9 mouse cellular contexts compared by ENCODE assay signal in the genomic region with DNA sequence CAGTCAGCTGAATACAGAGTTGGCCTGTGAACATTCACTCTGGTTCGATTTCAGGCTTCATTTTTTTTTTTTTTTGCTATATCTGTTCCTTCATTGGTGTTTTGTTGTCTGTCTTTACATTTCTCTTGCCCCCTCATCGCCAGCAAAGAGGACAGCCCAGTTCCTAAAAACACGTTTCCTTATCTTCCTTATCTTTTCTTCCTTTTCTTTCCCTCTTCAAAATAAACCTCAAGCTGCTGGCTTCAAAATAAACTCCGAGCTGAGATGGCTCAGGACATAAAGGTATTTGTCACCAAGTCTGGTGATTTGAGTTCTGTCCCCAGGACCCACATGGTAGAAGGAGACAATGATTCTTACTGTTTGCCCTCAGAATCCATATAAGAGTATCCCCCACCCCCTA. TPM values are rescaled to one million over a fixed set of nuclear protein-coding genes. Genes with fewer than 3 reads are reported as not detected.
DNase-seq lines count a peak whose midpoint lies in the region; ATAC-seq lines count a peak whose summit lies in the region.
"Had no signal": no experiment of that assay in that cellular context is flagged by ENCODE, and none has a peak within 500 bp of the region (broad histone marks: within the 10 kb centered on the region; RNA-seq: fewer than 3 reads in every experiment).

No protein-coding gene starts in this region.

- no peaks in the 10 kb centered on the region for H3K27me3 ChIP-seq in kidney, embryonic 14.5 days (ENCODE audit: control insufficient read depth, insufficient read depth, low read length)
- no peaks in the 10 kb centered on the region for H3K27me3 ChIP-seq in hindbrain, embryonic 15.5 days
- no peaks in the 10 kb centered on the region for H3K27me3 ChIP-seq in midbrain, embryonic 15.5 days (replicated peaks)

- H3K4me2 ChIP-seq in kidney, embryonic 14.5 days (replicated peaks; ENCODE audit: low read depth, low read length) = peak overlapping the region; percentile 61
- peak overlapping the region; percentile 70 for H3K4me2 ChIP-seq in hindbrain, embryonic 15.5 days
- H3K4me2 ChIP-seq in midbrain, embryonic 15.5 days = peak overlapping the region; percentile 83

- H3K9ac ChIP-seq in kidney, embryonic 14.5 days (ENCODE audit: low read depth, low read length) = peak overlapping the region; percentile 79
- H3K9ac ChIP-seq in hindbrain, embryonic 15.5 days = peak overlapping the region; percentile 67
- H3K9ac ChIP-seq in midbrain, embryonic 15.5 days = peak overlapping the region; percentile 58

- H3K4me1 ChIP-seq in kidney, embryonic 14.5 days (ENCODE audit: control insufficient read depth, insufficient read depth, low read length) = peaks cover 11% of the 10 kb centered on the region; the same call in 1 of the 2 replicates
- peaks cover 5% of the 10 kb centered on the region for H3K4me1 ChIP-seq in brown adipose tissue, adult 24 weeks (ENCODE audit: control insufficient read depth, insufficient read depth, insufficient read length, low read length)
- peaks cover 15% of the 10 kb centered on the region for H3K4me1 ChIP-seq in hindbrain, embryonic 15.5 days (replicated peaks)
- peaks cover 13% of the 10 kb centered on the region for H3K4me1 ChIP-seq in midbrain, embryonic 15.5 days

- WGBS in kidney, embryonic 14.5 days = 22% methylated on average over 4 of the region's 4 CpGs
- WGBS in hindbrain, embryonic 15.5 days = 30% methylated on average over 4 of the region's 4 CpGs
- WGBS in midbrain, embryonic 15.5 days = 27% methylated on average over 4 of the region's 4 CpGs

- H3K9me3 ChIP-seq in kidney, embryonic 14.5 days (ENCODE audit: control insufficient read depth, low read length) = no peaks in the 10 kb centered on the region
- H3K9me3 ChIP-seq in hindbrain, embryonic 15.5 days = no peaks in the 10 kb centered on the region
- H3K9me3 ChIP-seq in midbrain, embryonic 15.5 days = no peaks in the 10 kb centered on the region

- no peak for DNase-seq in kidney, adult 8-10 months
- no peak for DNase-seq in embryo, embryonic 9.5 days (ENCODE audit: extremely low spot score)
- no peak for DNase-seq in cerebellum, adult 9-11 months
- no peak for DNase-seq in cerebellum, postnatal 4 days (ENCODE audit: low spot score in 2 of 2)

- peaks cover 46% of the 10 kb centered on the region for H3K36me3 ChIP-seq in kidney, embryonic 14.5 days (ENCODE audit: control insufficient read depth, insufficient read depth, low read length)
- H3K36me3 ChIP-seq in hindbrain, embryonic 15.5 days = peaks cover 34% of the 10 kb centered on the region
- peaks cover 29% of the 10 kb centered on the region; the same call in 1 of the 2 replicates for H3K36me3 ChIP-seq in midbrain, embryonic 15.5 days (replicated peaks)

- peak overlapping the region; percentile 84 for H3K4me3 ChIP-seq in kidney, embryonic 14.5 days (ENCODE audit: low read length)
- H3K4me3 ChIP-seq in brown adipose tissue, adult 24 weeks (ENCODE audit: insufficient read depth, low read depth, low read length) = peak overlapping the region; percentile 81
- peak overlapping the region; percentile 61 for H3K4me3 ChIP-seq in hindbrain, embryonic 15.5 days
- H3K4me3 ChIP-seq in midbrain, embryonic 15.5 days = peak overlapping the region; percentile 79

- H3K27ac ChIP-seq in kidney, embryonic 14.5 days (ENCODE audit: low read depth, low read length) = no peak overlapping the region
- no peak overlapping the region for H3K27ac ChIP-seq in brown adipose tissue, adult 24 weeks (replicated peaks; ENCODE audit: low read depth, low read length)
- H3K27ac ChIP-seq in hindbrain, embryonic 15.5 days (replicated peaks) = no peak overlapping the region; the same call in 1 of the 2 replicates
- peak overlapping the region; percentile 77; the same call in 1 of the 2 replicates for H3K27ac ChIP-seq in midbrain, embryonic 15.5 days

- no peak for ATAC-seq in kidney, embryonic 14.5 days (ENCODE audit: low FRiP score, low TSS enrichment)
- no peak for ATAC-seq in hindbrain, embryonic 15.5 days (ENCODE audit: low FRiP score, low read depth)
- no peak for ATAC-seq in midbrain, embryonic 15.5 days (replicated peaks)

RNA-seq across cellular contexts. Expression of gene Kat8, which starts 0.6 kb away (rescaled TPM):
- polyA plus RNA-seq in kidney, embryonic 14.5 days (2014; fragmentation: Nextera tagmentation; extraction: Ambion mirVana) = 37.2 and 48.9 TPM in 2 replicates
- 17.9 and 21.4 TPM in 2 replicates for polyA plus RNA-seq in brown adipose tissue, adult 24 weeks (2012; ENCODE audit: insufficient read depth, insufficient read length, missing spikeins)
- 47.3 and 47.7 TPM in 2 replicates for polyA plus RNA-seq in hindbrain, embryonic 15.5 days (2015; fragmentation: Nextera tagmentation; extraction: Ambion mirVana)
- 50.7 and 53.1 TPM in 2 replicates for polyA plus RNA-seq in midbrain, embryonic 15.5 days (2015; fragmentation: Nextera tagmentation; extraction: Ambion mirVana)

RNA-seq across cellular contexts. Expression of gene Bckdk, which starts 9.1 kb away (rescaled TPM):
- polyA plus RNA-seq in kidney, embryonic 14.5 days (2014; fragmentation: Nextera tagmentation; extraction: Ambion mirVana) = 152 and 155 TPM in 2 replicates
- 202 and 239 TPM in 2 replicates for polyA plus RNA-seq in brown adipose tissue, adult 24 weeks (2012; ENCODE audit: insufficient read depth, insufficient read length, missing spikeins)
- polyA plus RNA-seq in hindbrain, embryonic 15.5 days (2015; fragmentation: Nextera tagmentation; extraction: Ambion mirVana) = 61.6 and 65.4 TPM in 2 replicates
- 61.3 and 66.6 TPM in 2 replicates for polyA plus RNA-seq in midbrain, embryonic 15.5 days (2015; fragmentation: Nextera tagmentation; extraction: Ambion mirVana)

RNA-seq across cellular contexts. Expression of gene Prss8, which starts 17.0 kb away (rescaled TPM):
- 44.7 and 47.1 TPM in 2 replicates for polyA plus RNA-seq in kidney, embryonic 14.5 days (2014; fragmentation: Nextera tagmentation; extraction: Ambion mirVana)
- 0.79 TPM in 1 of 2 replicates, not detected in the other for polyA plus RNA-seq in brown adipose tissue, adult 24 weeks (2012; ENCODE audit: insufficient read depth, insufficient read length, missing spikeins)
- polyA plus RNA-seq in hindbrain, embryonic 15.5 days (2015; fragmentation: Nextera tagmentation; extraction: Ambion mirVana) = 0.54 TPM in 2 replicates
- 0.29 and 0.35 TPM in 2 replicates for polyA plus RNA-seq in midbrain, embryonic 15.5 days (2015; fragmentation: Nextera tagmentation; extraction: Ambion mirVana)

RNA-seq across cellular contexts. Expression of gene Vkorc1, which starts 17.5 kb away (rescaled TPM):
- 125 and 156 TPM in 2 replicates for polyA plus RNA-seq in kidney, embryonic 14.5 days (2014; fragmentation: Nextera tagmentation; extraction: Ambion mirVana)
- 72.3 and 86.0 TPM in 2 replicates for polyA plus RNA-seq in brown adipose tissue, adult 24 weeks (2012; ENCODE audit: insufficient read depth, insufficient read length, missing spikeins)
- 69.6 and 71.5 TPM in 2 replicates for polyA plus RNA-seq in hindbrain, embryonic 15.5 days (2015; fragmentation: Nextera tagmentation; extraction: Ambion mirVana)
- 52.9 and 58.8 TPM in 2 replicates for polyA plus RNA-seq in midbrain, embryonic 15.5 days (2015; fragmentation: Nextera tagmentation; extraction: Ambion mirVana)

RNA-seq across cellular contexts. Expression of gene Gm21974, which starts 17.7 kb away (rescaled TPM):
- polyA plus RNA-seq in kidney, embryonic 14.5 days (2014; fragmentation: Nextera tagmentation; extraction: Ambion mirVana) = not detected in 2 replicates
- polyA plus RNA-seq in brown adipose tissue, adult 24 weeks (2012; ENCODE audit: insufficient read depth, insufficient read length, missing spikeins) = not detected in 2 replicates
- polyA plus RNA-seq in hindbrain, embryonic 15.5 days (2015; fragmentation: Nextera tagmentation; extraction: Ambion mirVana) = not detected in 2 replicates
- polyA plus RNA-seq in midbrain, embryonic 15.5 days (2015; fragmentation: Nextera tagmentation; extraction: Ambion mirVana) = not detected in 2 replicates
- polyA plus RNA-seq: frontal cortex, adult 2 months had no signal

Comparison
In these comparisons a context has a peak if more than half of its experiments do, and no peak if none do; other contexts are left out.
1. RNA of gene Prss8, which starts 17.0 kb away (polyA plus RNA-seq): 44.7 to 47.1 TPM in kidney, embryonic 14.5 days; 0.79 TPM in brown adipose tissue, adult 24 weeks, 0.54 TPM in hindbrain, embryonic 15.5 days and 0.29 to 0.35 TPM in midbrain, embryonic 15.5 days; every median in the first group is over 10 times any median in the second.
2. Peak in every context shown above with its lines, with median percentiles within 50 percentile points of each other: H3K4me2 ChIP-seq, H3K4me3 ChIP-seq and H3K9ac ChIP-seq.